Mouse (Mus musculus) midbrain, embryonic 15.5 days (tissue): Measurements from ENCODE around the gene Bdkrb2. TPM values are rescaled to one million over a fixed set of nuclear protein-coding genes. Genes with fewer than 3 reads are reported as not detected.

ENCODE experiments used
- ATAC-seq: fragments of 200-750 bp; cut with Nextera tagmentation; replicated peaks from 2 replicates; pipeline ENCODE4 v1.8.0; 2017; ENCODE audit warnings: moderate TSS enrichment
- H3K27ac ChIP-seq: fragments of 300-500 bp; sonication (generic); 2 replicates; pipeline ENCODE4 v1.5.1; 2015; ENCODE audit warnings: mild to moderate bottlenecking, inconsistent platforms
- H3K27me3 ChIP-seq: fragments of 300-500 bp; sonication (generic); replicated peaks from 2 replicates; pipeline ENCODE4 v1.6.1; 2015; ENCODE audit warnings: inconsistent platforms
- H3K36me3 ChIP-seq: fragments of 300-500 bp; sonication (generic); replicated peaks from 2 replicates; pipeline ENCODE4 v1.6.1; 2015; ENCODE audit warnings: inconsistent platforms
- H3K4me1 ChIP-seq: fragments of 300-500 bp; sonication (generic); 2 replicates; pipeline ENCODE4 v1.6.1; 2015; ENCODE audit warnings: inconsistent platforms
- H3K4me2 ChIP-seq: fragments of 300-500 bp; sonication (generic); 2 replicates; pipeline ENCODE4 v1.6.1; 2015; ENCODE audit warnings: inconsistent platforms, mild to moderate bottlenecking, moderate library complexity
- H3K4me3 ChIP-seq: fragments of 300-500 bp; sonication (generic); 2 replicates; pipeline ENCODE4 v1.5.1; 2015; ENCODE audit warnings: mild to moderate bottlenecking, inconsistent platforms
- H3K9ac ChIP-seq: fragments of 300-500 bp; sonication (generic); 2 replicates; pipeline ENCODE4 v1.6.1; 2015; ENCODE audit warnings: mild to moderate bottlenecking, inconsistent platforms
- H3K9me3 ChIP-seq: fragments of 300-500 bp; sonication (generic); 2 replicates; pipeline ENCODE4 v1.6.1; 2016; ENCODE audit warnings: inconsistent platforms
- WGBS: fragments of 180-500 bp; shearing (Covaris S2); methylation state at CpG from one replicate; pipeline ENCODE4 v1.1.7; 2015; ENCODE audit warnings: mixed read lengths; 5-methylcytosine and 5-hydroxymethylcytosine counted together
- polyA plus RNA-seq: library from polyadenylated mRNA; unstranded; fragments of >200 nt; fragmentation: Nextera tagmentation; extraction: Ambion mirVana; gene quantifications from 2 replicates; pipeline ENCODE4 v1.2.1, GENCODE M21; 2015

Bdkrb2 gene
- polyA plus RNA-seq, 1 experiment from 2014 or later, result 1.9 TPM

DNA sequence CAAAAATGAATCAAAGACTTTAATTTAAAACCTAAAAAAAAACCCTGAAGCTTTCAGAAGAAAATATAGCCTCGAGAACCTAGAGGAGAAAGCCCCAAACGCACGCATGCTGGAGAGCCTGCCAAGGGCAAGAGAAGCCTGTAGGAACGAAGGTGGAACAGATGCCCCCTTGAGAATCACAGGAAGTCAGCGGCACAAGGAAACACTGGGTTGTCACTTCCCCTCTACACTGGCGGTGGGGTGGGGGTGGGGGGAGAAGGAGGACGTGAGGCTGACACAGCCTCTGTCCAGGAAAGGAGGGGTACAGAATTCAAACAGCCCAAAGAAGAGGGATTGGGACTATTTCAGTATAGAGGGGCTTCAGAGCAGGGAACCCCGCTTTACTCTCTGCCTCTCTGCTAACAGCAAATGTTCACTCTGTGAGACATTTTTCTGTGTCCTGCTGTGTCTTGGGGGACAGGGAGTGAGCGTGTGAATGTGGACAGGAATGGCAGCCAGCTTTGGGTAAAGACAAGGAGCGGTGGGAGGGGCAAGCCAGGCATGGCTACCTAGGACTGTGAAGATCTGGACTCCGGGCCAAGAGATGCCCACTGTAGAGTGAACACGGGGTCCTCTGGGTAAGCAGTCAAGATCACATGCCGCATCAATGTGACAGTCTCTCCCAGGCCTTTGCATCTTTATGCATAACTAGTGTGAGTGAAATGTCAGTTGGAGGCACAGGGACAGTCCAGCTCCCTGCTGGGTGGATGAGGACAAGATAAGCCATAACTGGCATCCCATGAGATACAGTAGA, 26.9 kb upstream of the Bdkrb2 start:
- Histone ChIP-seq H3K9ac (no peak overlapping the region), H3K27me3 (no peaks in the 10 kb centered on the region), H3K4me1 (peaks cover 5% of the 10 kb centered on the region), H3K4me3 (no peak overlapping the region), H3K4me2 (no peak overlapping the region), H3K36me3 (no peaks in the 10 kb centered on the region), H3K9me3 (no peaks in the 10 kb centered on the region), H3K27ac (no peak overlapping the region)
- no peak for ATAC-seq
- WGBS, result 72% methylated on average over 13 of the region's 13 CpGs

DNA sequence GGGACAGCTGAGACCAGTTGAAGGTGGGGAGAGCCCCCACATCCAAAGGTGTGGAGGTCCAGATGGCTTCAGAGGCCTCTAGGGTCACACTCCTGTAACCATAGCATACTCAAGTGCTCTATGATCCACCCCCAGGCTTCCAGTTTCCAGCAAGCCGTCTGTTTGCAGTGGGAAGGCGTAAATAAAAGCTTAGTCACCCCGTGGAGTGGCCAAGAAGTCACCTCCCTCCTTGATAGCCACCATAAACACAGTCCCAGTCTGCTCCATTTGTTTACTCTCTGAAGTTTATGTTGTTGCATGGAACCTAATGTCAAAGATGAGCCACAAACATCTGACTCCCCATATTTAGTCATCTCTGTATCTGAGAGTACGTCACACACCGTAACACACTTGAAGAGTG, 25.9 kb upstream of the Bdkrb2 start:
- no peaks in the 10 kb centered on the region for H3K9me3 ChIP-seq
- no peak overlapping the region for H3K27ac ChIP-seq
- no peak overlapping the region for H3K9ac ChIP-seq
- 77% methylated on average over 5 of the region's 5 CpGs for WGBS
- ATAC-seq, result no peak
- no peaks in the 10 kb centered on the region for H3K36me3 ChIP-seq
- no peak overlapping the region for H3K4me3 ChIP-seq
- H3K4me1 ChIP-seq, result peaks cover under 1% of the 10 kb centered on the region; the same call in 1 of the 2 replicates
- H3K27me3 ChIP-seq, result no peaks in the 10 kb centered on the region
- H3K4me2 ChIP-seq, result no peak overlapping the region

GRCm38 (mm10) chr12:105539649-105540048, 23.4 kb upstream of the Bdkrb2 start:
- WGBS, result 91% methylated on average over 10 of the region's 10 CpGs
- H3K36me3 ChIP-seq, result no peaks in the 10 kb centered on the region
- H3K4me3 ChIP-seq, result no peak overlapping the region
- H3K4me1 ChIP-seq, result no peaks in the 10 kb centered on the region
- no peaks in the 10 kb centered on the region for H3K27me3 ChIP-seq
- ATAC-seq, result no peak
- no peak overlapping the region for H3K9ac ChIP-seq
- H3K27ac ChIP-seq, result no peak overlapping the region
- no peaks in the 10 kb centered on the region for H3K9me3 ChIP-seq
- H3K4me2 ChIP-seq, result no peak overlapping the region

DNA sequence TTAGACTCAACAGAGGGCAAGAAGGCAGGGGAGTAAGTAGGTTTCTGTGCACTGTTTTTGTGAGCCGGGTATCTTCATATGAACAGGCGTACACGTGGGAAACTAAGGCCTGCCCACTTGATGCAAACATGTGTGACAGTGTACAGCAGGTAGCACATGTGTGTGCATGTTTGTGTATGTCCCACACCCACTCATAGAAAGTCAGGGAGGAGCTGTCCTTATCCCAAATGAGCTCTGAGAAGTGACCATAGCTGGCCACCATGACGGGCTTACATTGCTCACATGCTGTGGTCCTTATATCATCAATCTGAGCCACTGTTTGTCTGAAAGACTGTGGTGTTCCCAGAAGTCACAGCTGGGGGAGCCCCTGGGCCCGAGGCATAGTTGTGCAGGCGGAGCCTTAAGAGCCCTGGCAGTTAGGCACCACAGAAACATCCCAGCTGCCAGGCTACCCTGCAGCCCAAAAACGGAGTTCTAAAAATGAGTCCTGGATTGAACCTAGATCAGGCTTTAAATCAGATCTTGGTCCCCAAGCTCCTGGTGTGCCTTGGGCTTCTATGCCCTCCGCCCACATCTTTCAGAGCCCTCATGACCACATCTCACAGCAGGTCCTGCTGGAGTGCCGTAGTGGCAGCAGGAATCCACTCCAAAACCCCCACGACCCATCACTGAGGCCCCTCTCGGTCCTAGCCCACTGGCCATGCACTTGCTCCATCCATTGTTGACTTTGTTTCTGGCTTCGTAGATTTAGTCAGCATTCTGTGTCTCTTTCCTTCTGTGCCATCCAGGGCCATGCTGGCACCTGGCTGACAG, 21.2 kb upstream of the Bdkrb2 start:
- Histone ChIP-seq H3K9me3 (no peaks in the 10 kb centered on the region), H3K9ac (no peak overlapping the region), H3K27me3 (no peaks in the 10 kb centered on the region), H3K36me3 (no peaks in the 10 kb centered on the region), H3K4me3 (no peak overlapping the region), H3K4me2 (no peak overlapping the region), H3K27ac (no peak overlapping the region), H3K4me1 (peaks cover 6% of the 10 kb centered on the region; the same call in 1 of the 2 replicates)
- ATAC-seq, result no peak
- 81% methylated on average over 12 of the region's 12 CpGs for WGBS

DNA sequence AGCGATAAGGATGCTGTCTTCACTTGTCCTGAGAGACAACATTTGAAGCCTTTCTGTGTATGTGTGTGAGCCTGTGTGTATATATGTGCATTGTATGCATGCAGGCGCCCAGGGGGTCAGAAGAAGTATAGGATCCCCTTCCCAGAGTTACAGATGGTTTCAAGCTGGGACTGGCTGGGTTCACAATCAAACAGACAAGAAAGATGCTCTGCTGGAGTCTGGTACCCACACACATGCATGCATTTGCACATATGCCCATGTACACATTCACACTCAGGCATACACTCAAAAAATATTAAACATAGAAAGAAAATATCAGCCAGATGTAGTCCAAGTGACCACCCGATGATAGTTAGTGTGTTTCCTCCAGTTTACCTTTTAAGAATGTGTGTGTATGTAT, 20.5 kb upstream of the Bdkrb2 start:
- Histone ChIP-seq H3K4me3 (no peak overlapping the region), H3K4me2 (no peak overlapping the region), H3K27ac (no peak overlapping the region), H3K27me3 (no peaks in the 10 kb centered on the region), H3K36me3 (no peaks in the 10 kb centered on the region), H3K4me1 (peaks cover 6% of the 10 kb centered on the region; the same call in 1 of the 2 replicates), H3K9me3 (no peaks in the 10 kb centered on the region), H3K9ac (no peak overlapping the region)
- WGBS, result 80% methylated on average over 3 of the region's 3 CpGs
- no peak for ATAC-seq

- 84% methylated on average over 8 of the region's 8 CpGs for WGBS
- H3K27ac ChIP-seq, result no peak overlapping the region
Measured at GRCm38 (mm10) chr12:105543176-105543575, 19.9 kb upstream of the Bdkrb2 start.

GRCm38 (mm10) chr12:105543751-105544150, 19.3 kb upstream of the Bdkrb2 start:
- no peak overlapping the region for H3K27ac ChIP-seq
- H3K4me3 ChIP-seq, result no peak overlapping the region
- 81% methylated on average over 6 of the region's 6 CpGs for WGBS
- H3K9ac ChIP-seq, result no peak overlapping the region
- no peaks in the 10 kb centered on the region for H3K27me3 ChIP-seq
- H3K4me1 ChIP-seq, result peaks cover 6% of the 10 kb centered on the region; the same call in 1 of the 2 replicates
- no peaks in the 10 kb centered on the region for H3K36me3 ChIP-seq
- no peaks in the 10 kb centered on the region for H3K9me3 ChIP-seq
- no peak for ATAC-seq
- no peak overlapping the region for H3K4me2 ChIP-seq

More at GRCm38 (mm10) chr12:105543176-105543575, 19.9 kb upstream of the Bdkrb2 start:
- Histone ChIP-seq H3K9ac (no peak overlapping the region), H3K36me3 (no peaks in the 10 kb centered on the region), H3K27me3 (no peaks in the 10 kb centered on the region), H3K4me3 (no peak overlapping the region), H3K4me1 (peaks cover 6% of the 10 kb centered on the region; the same call in 1 of the 2 replicates), H3K4me2 (no peak overlapping the region), H3K9me3 (no peaks in the 10 kb centered on the region)
- ATAC-seq, result no peak

DNA sequence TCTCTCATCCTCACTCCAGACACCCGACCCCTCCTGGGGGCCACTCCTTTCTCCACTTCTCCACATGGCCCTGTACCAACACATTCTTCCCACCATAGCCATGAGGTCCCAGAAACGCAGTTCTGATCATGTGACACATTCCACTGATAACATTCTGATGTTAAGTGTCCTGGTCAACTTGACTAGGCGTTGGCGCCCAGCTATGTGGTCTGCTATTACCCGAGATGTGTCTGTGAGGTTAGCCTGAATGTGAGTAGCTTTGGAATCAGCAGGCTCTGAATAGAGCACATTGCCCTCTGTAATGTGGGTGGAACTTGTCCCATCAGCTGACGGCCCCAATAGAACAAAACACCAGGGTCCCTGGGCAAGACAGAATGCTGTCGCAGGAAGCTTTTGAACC, 18.2 kb upstream of the Bdkrb2 start:
- Histone ChIP-seq H3K27me3 (no peaks in the 10 kb centered on the region), H3K9me3 (no peaks in the 10 kb centered on the region), H3K36me3 (no peaks in the 10 kb centered on the region), H3K9ac (no peak overlapping the region), H3K4me1 (peaks cover 6% of the 10 kb centered on the region; the same call in 1 of the 2 replicates), H3K27ac (no peak overlapping the region), H3K4me2 (no peak overlapping the region), H3K4me3 (no peak overlapping the region)
- no peak for ATAC-seq
- 90% methylated on average over 7 of the region's 7 CpGs for whole genome bisulfite sequencing

GRCm38 (mm10) chr12:105545696-105546435, 17.2 kb upstream of the Bdkrb2 start:
- Histone ChIP-seq H3K4me2 (no peak overlapping the region), H3K27ac (no peak overlapping the region), H3K27me3 (no peaks in the 10 kb centered on the region), H3K9ac (no peak overlapping the region), H3K36me3 (no peaks in the 10 kb centered on the region), H3K4me3 (no peak overlapping the region), H3K4me1 (peaks cover 6% of the 10 kb centered on the region; the same call in 1 of the 2 replicates), H3K9me3 (no peaks in the 10 kb centered on the region)
- 45% methylated on average over 17 of the region's 17 CpGs for WGBS
- ATAC-seq, result no peak

GRCm38 (mm10) chr12:105546538-105546937, 16.5 kb upstream of the Bdkrb2 start:
- no peak overlapping the region for H3K4me2 ChIP-seq
- H3K36me3 ChIP-seq, result no peaks in the 10 kb centered on the region
- H3K9ac ChIP-seq, result no peak overlapping the region
- H3K4me1 ChIP-seq, result peaks cover 6% of the 10 kb centered on the region; the same call in 1 of the 2 replicates
- H3K27ac ChIP-seq, result no peak overlapping the region
- 75% methylated on average over 6 of the region's 6 CpGs for WGBS
- no peaks in the 10 kb centered on the region for H3K27me3 ChIP-seq
- H3K9me3 ChIP-seq, result no peaks in the 10 kb centered on the region
- ATAC-seq, result no peak
- H3K4me3 ChIP-seq, result no peak overlapping the region

DNA sequence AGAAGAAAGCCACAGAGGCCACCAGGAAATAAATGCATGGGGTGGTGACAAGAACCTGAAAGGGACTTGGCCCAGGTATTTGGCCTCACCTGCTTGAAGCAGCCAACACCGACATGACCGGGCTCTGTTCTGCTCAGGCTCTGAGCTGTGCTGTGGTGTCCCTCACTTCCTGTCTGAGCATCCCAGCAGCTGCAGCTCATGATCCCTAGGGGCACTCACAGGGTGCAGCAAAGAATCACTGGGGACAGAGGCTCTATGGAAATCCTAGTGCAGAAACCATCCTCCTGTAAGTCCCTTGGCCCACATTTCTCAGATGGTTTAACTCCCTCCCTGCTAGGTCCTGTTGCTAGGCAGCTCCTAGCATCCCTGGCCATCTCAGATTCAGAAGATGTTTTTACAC, 15.9 kb upstream of the Bdkrb2 start:
- no peak overlapping the region for H3K27ac ChIP-seq
- no peak overlapping the region for H3K4me3 ChIP-seq
- no peak overlapping the region for H3K4me2 ChIP-seq
- no peaks in the 10 kb centered on the region for H3K9me3 ChIP-seq
- no peaks in the 10 kb centered on the region for H3K36me3 ChIP-seq
- H3K27me3 ChIP-seq, result no peaks in the 10 kb centered on the region
- peaks cover 6% of the 10 kb centered on the region; the same call in 1 of the 2 replicates for H3K4me1 ChIP-seq
- WGBS, result 85% methylated on average over 2 of the region's 2 CpGs
- ATAC-seq, result no peak
- H3K9ac ChIP-seq, result no peak overlapping the region

GRCm38 (mm10) chr12:105548001-105548400, 15.0 kb upstream of the Bdkrb2 start:
- Histone ChIP-seq H3K27me3 (no peaks in the 10 kb centered on the region), H3K4me1 (peaks cover 6% of the 10 kb centered on the region; the same call in 1 of the 2 replicates), H3K27ac (no peak overlapping the region), H3K4me3 (no peak overlapping the region), H3K36me3 (no peaks in the 10 kb centered on the region), H3K9ac (no peak overlapping the region), H3K9me3 (no peaks in the 10 kb centered on the region), H3K4me2 (no peak overlapping the region)
- WGBS, result 65% methylated on average over 2 of the region's 2 CpGs
- no peak for ATAC-seq
